Mouse (Mus musculus) neural tube, postnatal 0 days (tissue): ENCODE data around the gene Ulk2. TPM values are rescaled to one million over a fixed set of nuclear protein-coding genes. Genes with fewer than 3 reads are reported as not detected.

Experiments used
- polyA plus RNA-seq: library from polyadenylated mRNA; unstranded; fragments of >200 nt; fragmentation: Nextera tagmentation; extraction: Ambion mirVana; gene quantifications from 2 replicates; pipeline ENCODE4 v1.2.1, GENCODE M21; 2015

Gene Ulk2
- polyA plus RNA-seq, result 27.9 and 29.8 TPM in 2 replicates

GRCm38 (mm10) chr11:61854988-61855411 is at the start of gene Ulk2:
TSS of gene Ulk2 (minus strand) at chr11:61855073.

GRCm38 (mm10) chr11:61761584-61762407 is 93.1 kb downstream of the Ulk2 start, which contains the start of gene Prpsap2:
TSS of gene Prpsap2 (minus strand) at chr11:61762088.

Other genes with a start within 250 kb of the Ulk2 start
- 8.9 and 10.3 TPM in 2 replicates for gene Grap, start 201.8 kb downstream of the Ulk2 start, polyA plus RNA-seq
- 0.03 and 0.08 TPM in 2 replicates for gene Fam83g, start 171.0 kb downstream of the Ulk2 start, polyA plus RNA-seq
- gene Slc5a10, start 134.2 kb downstream of the Ulk2 start, polyA plus RNA-seq, result 0.15 TPM in 1 of 2 replicates, not detected in the other
- gene Prpsap2, start 93.0 kb downstream of the Ulk2 start, polyA plus RNA-seq, result 36.1 and 39.7 TPM in 2 replicates
- 7.9 and 9.1 TPM in 2 replicates for gene Akap10, start 75.2 kb upstream of the Ulk2 start, polyA plus RNA-seq
- gene Specc1, start 101.7 kb upstream of the Ulk2 start, polyA plus RNA-seq, result 18.7 and 22.0 TPM in 2 replicates